Comparison of ENCODE assay signal across 7 mouse cellular contexts in the genomic region with DNA sequence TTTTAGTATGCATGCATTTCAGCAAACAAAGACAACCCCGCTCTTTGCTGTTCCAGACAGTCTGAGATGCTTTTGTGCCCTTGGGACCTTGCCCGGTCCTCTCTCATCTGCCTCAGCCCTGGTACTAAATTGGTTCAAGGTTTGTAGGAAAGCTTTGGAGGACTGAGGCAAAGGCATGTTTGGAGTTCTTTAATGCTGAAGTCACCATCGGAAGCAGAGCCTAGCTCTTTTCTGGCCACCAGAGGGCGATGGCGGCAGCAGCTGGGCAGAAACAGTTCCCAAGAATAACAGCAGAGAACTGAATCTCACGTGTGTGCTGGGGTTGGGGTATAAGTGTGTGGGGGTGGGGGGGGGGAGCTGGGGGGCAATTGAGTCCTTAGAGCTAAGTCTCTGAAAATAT. TPM values are rescaled to one million over a fixed set of nuclear protein-coding genes. Genes with fewer than 3 reads are reported as not detected.
DNase-seq lines count a peak whose midpoint lies in the region; TF ChIP-seq lines count a peak whose summit lies in the region.

No protein-coding gene starts in this region.

- intact Hi-C loops in gastrocnemius, adult 2 months (cut with DNase I), result loop anchor here (1.0 to 5.0 kb wide), 3 partner anchors 288 to 883 kb away; no protein-coding TSS in a partner anchor

- H3K9me3 ChIP-seq in MEL (replicated peaks; ENCODE audit: insufficient read depth, low read length), result no peaks in the 10 kb centered on the region

- peak; percentile 59 for DNase-seq in B cell, adult 2 months
- DNase-seq in MEL (ENCODE audit: low read depth, low spot score), result peak; percentile 10
- DNase-seq in cerebellum, postnatal 10 days, result peak; percentile 90 to 92
- peak; percentile 81 for DNase-seq in gastrocnemius, adult 2 months
- DNase-seq in kidney, postnatal 4 days, result peak; percentile 88 to 91
- peak; percentile 84 for DNase-seq in lung, postnatal 14 days

- no peaks in the 10 kb centered on the region for H3K4me1 ChIP-seq in MEL (ENCODE audit: control insufficient read depth in 1 of 2, insufficient read depth in 2 of 2, low read length in 2 of 2)
- H3K4me1 ChIP-seq in testis, adult 2 months (ENCODE audit: control insufficient read depth, insufficient read depth, low read length), result no peaks in the 10 kb centered on the region; the same call in none of the 2 replicates

- H3K27ac ChIP-seq in MEL (ENCODE audit: control insufficient read depth, low read depth, low read length), result no peak overlapping the region
- no peak overlapping the region for H3K27ac ChIP-seq in gastrocnemius, adult 2 months
- no peak overlapping the region for H3K27ac ChIP-seq in testis, adult 2 months (ENCODE audit: control insufficient read depth, insufficient read depth, low read depth, low read length)

- no peaks in the 10 kb centered on the region for H3K36me3 ChIP-seq in MEL (ENCODE audit: control insufficient read depth in 1 of 2, insufficient read depth in 2 of 2, low read length in 2 of 2)
- no peaks in the 10 kb centered on the region for H3K36me3 ChIP-seq in testis, adult 2 months (ENCODE audit: control insufficient read depth, insufficient read depth, low read length)

- H3K4me3 ChIP-seq in MEL (ENCODE audit: control insufficient read depth in 1 of 2, insufficient read depth in 1 of 2, low read depth in 2 of 2, low read length in 2 of 2), result no peak overlapping the region
- H3K4me3 ChIP-seq in gastrocnemius, adult 2 months, result no peak overlapping the region
- no peak overlapping the region for H3K4me3 ChIP-seq in testis, adult 2 months (ENCODE audit: control insufficient read depth, low read depth, low read length)

- peak; percentile 27 to 73 (median 41); a peak in 5 of 6 replicates for TF ChIP-seq CTCF in MEL (IDR thresholded peaks at IDR 0.05 in 2 of 3, conservative IDR thresholded peaks at IDR 0.05 in 1 of 3; ENCODE audit: control insufficient read depth in 1 of 3, insufficient read depth in 1 of 3, low read depth in 2 of 3, low read length in 3 of 3, poor library complexity in 1 of 3, severe bottlenecking in 1 of 3)
- peak; percentile 81 for TF ChIP-seq CTCF in gastrocnemius, adult 2 months (IDR thresholded peaks at IDR 0.05)
- TF ChIP-seq CTCF in testis, adult 2 months (IDR thresholded peaks at IDR 0.05; ENCODE audit: control insufficient read depth, insufficient read depth, insufficient replicate concordance, low read depth, low read length), result peak; percentile 73; the same call in 1 of the 2 replicates

- H3K27me3 ChIP-seq in MEL (ENCODE audit: control insufficient read depth in 1 of 2, insufficient read depth in 2 of 2, low read length in 2 of 2), result no peaks in the 10 kb centered on the region
- H3K27me3 ChIP-seq in testis, adult 2 months (ENCODE audit: control insufficient read depth, insufficient read depth, low read length), result no peaks in the 10 kb centered on the region; the same call in none of the 2 replicates

- no peaks in the 10 kb centered on the region for H3K79me2 ChIP-seq in MEL (ENCODE audit: control insufficient read depth, insufficient read depth, low read length, poor library complexity)

- no peak overlapping the region for H3K9ac ChIP-seq in MEL (ENCODE audit: control insufficient read depth, low read depth, low read length, poor library complexity, severe bottlenecking)

- no peak for TF ChIP-seq EP300 in MEL (IDR thresholded peaks at IDR 0.05; ENCODE audit: low read depth in 1 of 2, low read length in 2 of 2)

- no peak for TF ChIP-seq POLR2A in MEL (IDR thresholded peaks at IDR 0.05; ENCODE audit: control insufficient read depth in 1 of 2, insufficient read depth in 1 of 2, low read depth in 1 of 2, low read length in 2 of 2, poor library complexity in 1 of 2)
- no peak for TF ChIP-seq POLR2A in testis, adult 2 months (IDR thresholded peaks at IDR 0.05; ENCODE audit: control insufficient read depth, low read depth, low read length)

- TF ChIP-seq RAD21 in MEL (IDR thresholded peaks at IDR 0.05; ENCODE audit: low read depth, low read length), result peak; percentile 24

TF ChIP-seq in MEL, 35 proteins besides CTCF, POLR2A, EP300 and RAD21:
- TF ChIP-seq SMC3 (IDR thresholded peaks at IDR 0.05; ENCODE audit: low read depth, low read length) (peak; percentile 45), TCF12 (IDR thresholded peaks at IDR 0.05; ENCODE audit: low read depth, low read length) (no peak)

RNA-seq across cellular contexts. Expression of a gene that starts 1.7 kb away (rescaled TPM):
- not detected in 2 replicates for total RNA-seq in MEL (2012; rRNA removed)
- not detected for polyA plus RNA-seq in MEL (2012; ENCODE audit: insufficient read depth in 1 of 2, insufficient read length in 2 of 2, low read depth in 1 of 2, low replicate concordance in 2 of 2, missing spikeins in 1 of 2)
- 10 to 100 TPM in 1 of 2 experiments, 1 to 10 TPM in 1; 9.2 to 10.9 TPM for total RNA-seq in gastrocnemius, adult 2 months (2021)
- polyA plus RNA-seq in testis, adult 2 months (2012; rRNA removed), result 8.4 and 9.7 TPM in 2 replicates

Comparison
In these comparisons a context has a peak if more than half of its experiments do, and no peak if none do; other contexts are left out.
1. DNase-seq: peak in every context shown above with its lines; median percentile 91 in cerebellum, postnatal 10 days; 90 in kidney, postnatal 4 days; 84 in lung, postnatal 14 days; 81 in gastrocnemius, adult 2 months; 59 in B cell, adult 2 months; 10 in MEL.
2. RNA of a gene that starts 1.7 kb away (total RNA-seq): 9.2 to 10.9 TPM in gastrocnemius, adult 2 months; not detected in MEL; every median in the first group is over 10 times any median in the second.
3. Peak in every context shown above with its lines, with median percentiles within 50 percentile points of each other: CTCF ChIP-seq.